Mouse (Mus musculus) megakaryocyte, embryonic 14.5 days (primary cell): ENCODE data around the gene Tacc2.

Source experiments
- FLI1 ChIP-seq: IDR thresholded peaks from 2 replicates; pipeline ENCODE4 v1.6.1; 2012; ENCODE audit warnings: low read length, inconsistent platforms, mixed read lengths
- GATA1 ChIP-seq: IDR thresholded peaks from 3 replicates; pipeline ENCODE4 v1.6.1; 2012; ENCODE audit warnings: mixed read lengths, low read length, inconsistent platforms, borderline replicate concordance

DNA sequence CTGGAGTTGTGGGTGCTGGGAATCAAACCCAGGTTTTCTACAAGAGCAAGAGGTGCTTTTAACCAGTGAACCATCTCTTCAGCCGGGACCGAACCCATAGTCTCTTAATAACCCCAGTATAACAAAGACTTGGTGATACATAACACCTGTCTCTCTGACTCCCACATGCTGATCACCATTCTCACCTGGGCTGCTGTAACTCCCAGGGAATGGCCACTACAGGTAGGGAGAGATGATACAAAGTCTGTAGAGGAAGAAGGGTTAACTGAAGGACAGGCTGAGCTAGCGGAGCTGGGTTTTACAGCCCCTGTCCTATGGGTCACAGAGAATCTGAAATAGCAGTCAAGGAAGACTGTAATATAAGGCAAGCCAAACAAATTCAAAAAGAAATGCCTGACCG, 34.1 kb upstream of the Tacc2 start:
- TF ChIP-seq GATA1 (no peak), FLI1 (no peak)
